Mouse (Mus musculus) gastrocnemius, adult 8-10 months (tissue): Measurements from ENCODE around the gene Zfp553. TPM values are rescaled to one million over a fixed set of nuclear protein-coding genes. Genes with fewer than 3 reads are reported as not detected.
A peak's percentile ranks its signal among the peaks of the same experiment; 100 is the strongest.

ENCODE experiments used
- DNase-seq, 2 experiments: peaks; one replicate each; pipeline ENCODE4 v3.0.0; 2022; ENCODE audit warnings: low spot score in 2 of 2
- total RNA-seq, 4 experiments: library from RNA; stranded (reverse); gene quantifications; 2 replicates each; pipeline ENCODE4 v1.2.4; 2022

Zfp553 gene
- total RNA-seq = 1 to 10 TPM; 4.2 to 5.5 (median 4.8) TPM

GRCm38 (mm10) chr7:127232622-127233367 lies at the start of gene Zfp553, which contains the start of gene Sept1:
Gene Zfp553 (plus strand): TSS chr7:127233061.
Gene Sept1 (minus strand): TSS chr7:127233130.
- peak; percentile 59 to 67 for DNase-seq

- no peak for DNase-seq
Measured at GRCm38 (mm10) chr7:127183345-127183744, 49.5 kb upstream of the Zfp553 start.

- DNase-seq = no peak
Measured at GRCm38 (mm10) chr7:127183828-127184227, 49.0 kb upstream of the Zfp553 start.

GRCm38 (mm10) chr7:127184720-127185119 lies 48.1 kb upstream of the Zfp553 start:
- no peak for DNase-seq

- DNase-seq = no peak
Measured at GRCm38 (mm10) chr7:127185601-127186000, 47.3 kb upstream of the Zfp553 start.

- DNase-seq = no peak
Measured at GRCm38 (mm10) chr7:127187351-127187750, 45.5 kb upstream of the Zfp553 start.

- DNase-seq = no peak
Measured at GRCm38 (mm10) chr7:127188305-127189276, 44.3 kb upstream of the Zfp553 start.

- no peak for DNase-seq
Measured at GRCm38 (mm10) chr7:127190672-127191071, 42.2 kb upstream of the Zfp553 start.

GRCm38 (mm10) chr7:127192989-127193388 lies 39.9 kb upstream of the Zfp553 start:
- no peak for DNase-seq

GRCm38 (mm10) chr7:127194011-127194632 lies 38.7 kb upstream of the Zfp553 start:
- no peak for DNase-seq

- no peak for DNase-seq
Measured at GRCm38 (mm10) chr7:127194633-127195029, 38.2 kb upstream of the Zfp553 start.

- peak; percentile 89 to 94 for DNase-seq
Measured at GRCm38 (mm10) chr7:127195544-127196295, 37.1 kb upstream of the Zfp553 start, which contains the start of gene Cd2bp2. Gene Cd2bp2 (minus strand): TSS chr7:127196050.

GRCm38 (mm10) chr7:127196484-127196883 lies 36.4 kb upstream of the Zfp553 start:
- DNase-seq = no peak

GRCm38 (mm10) chr7:127206606-127207005 lies 26.3 kb upstream of the Zfp553 start:
- DNase-seq = no peak

GRCm38 (mm10) chr7:127207374-127208294 lies 25.2 kb upstream of the Zfp553 start:
- DNase-seq = peak in 1 of 2 experiments; percentile 31

GRCm38 (mm10) chr7:127208295-127208552 lies 24.6 kb upstream of the Zfp553 start, which contains the start of gene Tbc1d10b:
Gene Tbc1d10b (minus strand): TSS chr7:127208468.
- peak in 1 of 2 experiments; percentile 23 for DNase-seq

GRCm38 (mm10) chr7:127208553-127209438 lies 24.1 kb upstream of the Zfp553 start, which contains the start of gene Mylpf:
Gene Mylpf (plus strand): TSS chr7:127208890.
- peak; percentile 91 to 92 for DNase-seq

GRCm38 (mm10) chr7:127209851-127210250 lies 23.0 kb upstream of the Zfp553 start:
- DNase-seq = no peak

- peak; percentile 71 to 78 for DNase-seq
Measured at GRCm38 (mm10) chr7:127210266-127210665, 22.6 kb upstream of the Zfp553 start.
